Mouse (Mus musculus) stomach, embryonic 14.5 days (tissue): ENCODE results near the gene Cbx7. TPM values are rescaled to one million over a fixed set of nuclear protein-coding genes. Genes with fewer than 3 reads are reported as not detected.

Experiments
- ATAC-seq: fragments of 200-750 bp; cut with Nextera tagmentation; 2 replicates; pipeline ENCODE4 v1.8.0; 2017; ENCODE audit warnings: low read depth, moderate TSS enrichment; ENCODE audit not compliant: insufficient number of reproducible peaks, insufficient read depth, low FRiP score
- H3K27ac ChIP-seq: fragments of 300-500 bp; sonication (generic); 2 replicates; pipeline ENCODE4 v1.5.1; 2014; ENCODE audit warnings: mild to moderate bottlenecking, low read length, moderate library complexity, mixed read lengths
- H3K27me3 ChIP-seq: fragments of 300-500 bp; sonication (generic); 2 replicates; pipeline ENCODE4 v1.6.1; 2014; ENCODE audit warnings: low read length, control low read depth, mixed read lengths; ENCODE audit not compliant: control insufficient read depth, insufficient read depth
- H3K36me3 ChIP-seq: fragments of 300-500 bp; sonication (generic); 2 replicates; pipeline ENCODE4 v1.6.1; 2014; ENCODE audit warnings: mild to moderate bottlenecking, control low read depth, low read length, moderate library complexity, mixed read lengths; ENCODE audit not compliant: control insufficient read depth, insufficient read depth
- H3K4me1 ChIP-seq: fragments of 300-500 bp; sonication (generic); 2 replicates; pipeline ENCODE4 v1.6.1; 2014; ENCODE audit warnings: low read length, control low read depth, mixed read lengths; ENCODE audit not compliant: control insufficient read depth, insufficient read depth
- H3K4me2 ChIP-seq: fragments of 300-500 bp; sonication (generic); replicated peaks from 2 replicates; pipeline ENCODE4 v1.6.1; 2014; ENCODE audit warnings: low read depth, low read length, control low read depth
- H3K4me3 ChIP-seq: fragments of 300-500 bp; sonication (generic); 2 replicates; pipeline ENCODE4 v1.5.1; 2014; ENCODE audit warnings: low read depth, low read length, control low read depth
- H3K9ac ChIP-seq: fragments of 300-500 bp; sonication (generic); replicated peaks from 2 replicates; pipeline ENCODE4 v1.6.1; 2014; ENCODE audit warnings: low read depth, mild to moderate bottlenecking, control low read depth, low read length, moderate library complexity, mixed read lengths
- H3K9me3 ChIP-seq: fragments of 300-500 bp; sonication (generic); 2 replicates; pipeline ENCODE4 v1.6.1; 2016; ENCODE audit warnings: low read depth, low read length, control low read depth; ENCODE audit not compliant: control insufficient read depth
- WGBS: fragments of 180-500 bp; shearing (Covaris S2); extraction: QIAGEN DNeasy Blood & Tissue Kit; methylation state at CpG from one replicate; pipeline ENCODE4 v1.1.7; 2014; 5-methylcytosine and 5-hydroxymethylcytosine counted together
- microRNA-seq: library from miRNA; unstranded; fragments of <30 nt; microRNA quantifications from one replicate; pipeline ENCODE4, GENCODE M21; 2016
- polyA plus RNA-seq: library from polyadenylated mRNA; unstranded; fragments of >200 nt; fragmentation: Nextera tagmentation; extraction: Ambion mirVana; gene quantifications from 2 replicates; pipeline ENCODE4 v1.2.1, GENCODE M21; 2014

Gene Cbx7
- polyA plus RNA-seq, 1 experiment from 2014 or later: 5.8 TPM

GRCm38 (mm10) chr15:79873545-79873944 is 97.4 kb downstream of the Cbx7 start:
- Histone ChIP-seq H3K9ac (no peak overlapping the region), H3K9me3 (no peaks in the 10 kb centered on the region), H3K36me3 (no peaks in the 10 kb centered on the region), H3K4me1 (no peaks in the 10 kb centered on the region), H3K27ac (no peak overlapping the region), H3K4me3 (no peak overlapping the region), H3K4me2 (no peak overlapping the region), H3K27me3 (no peaks in the 10 kb centered on the region)
- no peak for ATAC-seq
- WGBS: 90% methylated on average over 8 of the region's 8 CpGs

- no peaks in the 10 kb centered on the region for H3K36me3 ChIP-seq
- H3K4me1 ChIP-seq: no peaks in the 10 kb centered on the region
- H3K4me3 ChIP-seq: no peak overlapping the region
- no peak overlapping the region for H3K4me2 ChIP-seq
- H3K27ac ChIP-seq: no peak overlapping the region
- ATAC-seq: no peak
- H3K9ac ChIP-seq: no peak overlapping the region
- 78% methylated on average over 3 of the region's 3 CpGs for WGBS
- H3K9me3 ChIP-seq: no peaks in the 10 kb centered on the region
- no peaks in the 10 kb centered on the region for H3K27me3 ChIP-seq
Measured at GRCm38 (mm10) chr15:79867260-79868002, 103.5 kb downstream of the Cbx7 start.

Small RNA genes within 50 kb of the gene (microRNA-seq; reads per million reads assigned to microRNA genes)
- gene Mir7213: 1.3 reads per million

Other genes starting within 250 kb of the Cbx7 start
- 5.7 and 6.8 TPM in 2 replicates for gene Sun2, start 228.6 kb downstream of the Cbx7 start, polyA plus RNA-seq
- gene Dnal4, start 193.3 kb downstream of the Cbx7 start, polyA plus RNA-seq: 58.1 and 60.7 TPM in 2 replicates
- gene Nptxr, start 166.4 kb downstream of the Cbx7 start, polyA plus RNA-seq: 2.6 and 2.7 TPM in 2 replicates
- 0.77 and 1.3 TPM in 2 replicates for gene Npcd, start 136.9 kb downstream of the Cbx7 start, polyA plus RNA-seq
- 38.7 and 40.4 TPM in 2 replicates for gene Cbx6, start 136.4 kb downstream of the Cbx7 start, polyA plus RNA-seq
- gene Apobec3, start 79.5 kb downstream of the Cbx7 start, polyA plus RNA-seq: 17.4 and 18.4 TPM in 2 replicates
- 5.0 and 6.2 TPM in 2 replicates for gene Pdgfb, start 43.9 kb upstream of the Cbx7 start, polyA plus RNA-seq
- gene Syngr1, start 120.2 kb upstream of the Cbx7 start, polyA plus RNA-seq: 32.3 and 38.8 TPM in 2 replicates
- gene Rpl3, start 120.7 kb upstream of the Cbx7 start, polyA plus RNA-seq: 1,379 and 1,439 TPM in 2 replicates
- gene Tab1, start 162.0 kb upstream of the Cbx7 start, polyA plus RNA-seq: 32.2 and 34.9 TPM in 2 replicates
- gene Mgat3, start 202.6 kb upstream of the Cbx7 start, polyA plus RNA-seq: 12.8 and 13.7 TPM in 2 replicates